Mouse (Mus musculus): Measurements from ENCODE around the gene Poldip2.

Poldip2 gene

GRCm38 (mm10) chr11:78512025-78512957 is at the start of gene Poldip2, which contains the start of gene Tmem199:
Gene Poldip2, plus strand, starts transcription at chr11:78512193.
Gene Tmem199, minus strand, starts transcription at chr11:78512172.
- DNase-seq (ENCODE audit: low spot score in 2 of 2), result peak; percentile 82 to 89

- DNase-seq (ENCODE audit: low spot score in 2 of 2), result no peak
Measured at GRCm38 (mm10) chr11:78462669-78463068, 49.3 kb upstream of the Poldip2 start.

GRCm38 (mm10) chr11:78463286-78464036 is 48.5 kb upstream of the Poldip2 start:
- DNase-seq (ENCODE audit: low spot score in 2 of 2), result no peak

- no peak for DNase-seq (ENCODE audit: low spot score in 2 of 2)
Measured at GRCm38 (mm10) chr11:78465116-78465515, 46.9 kb upstream of the Poldip2 start.

- peak; percentile 28 to 58 for DNase-seq (ENCODE audit: low spot score in 2 of 2)
Measured at GRCm38 (mm10) chr11:78465568-78466180, 46.3 kb upstream of the Poldip2 start, which contains the start of gene Slc46a1. Gene Slc46a1, plus strand, starts transcription at chr11:78465697.

- no peak for DNase-seq (ENCODE audit: low spot score in 2 of 2)
Measured at GRCm38 (mm10) chr11:78466242-78466912, 45.6 kb upstream of the Poldip2 start.

GRCm38 (mm10) chr11:78467515-78467914 is 44.5 kb upstream of the Poldip2 start:
- DNase-seq (ENCODE audit: low spot score in 2 of 2), result no peak

GRCm38 (mm10) chr11:78467932-78468331 is 44.1 kb upstream of the Poldip2 start:
- DNase-seq (ENCODE audit: low spot score in 2 of 2), result no peak

- DNase-seq (ENCODE audit: low spot score in 2 of 2), result no peak
Measured at GRCm38 (mm10) chr11:78471326-78472103, 40.5 kb upstream of the Poldip2 start.

GRCm38 (mm10) chr11:78475289-78475688 is 36.7 kb upstream of the Poldip2 start:
- no peak for DNase-seq (ENCODE audit: low spot score in 2 of 2)

- DNase-seq (ENCODE audit: low spot score in 2 of 2), result no peak
Measured at GRCm38 (mm10) chr11:78483639-78484038, 28.4 kb upstream of the Poldip2 start.

- peak; percentile 34 to 59 for DNase-seq (ENCODE audit: low spot score in 2 of 2)
Measured at GRCm38 (mm10) chr11:78488168-78488567, 23.8 kb upstream of the Poldip2 start.

- no peak for DNase-seq (ENCODE audit: low spot score in 2 of 2)
Measured at GRCm38 (mm10) chr11:78490781-78491241, 21.2 kb upstream of the Poldip2 start.

- DNase-seq (ENCODE audit: low spot score in 2 of 2), result no peak
Measured at GRCm38 (mm10) chr11:78495904-78496303, 16.1 kb upstream of the Poldip2 start.

- peak in 1 of 2 experiments; percentile 29 for DNase-seq (ENCODE audit: low spot score in 2 of 2)
Measured at GRCm38 (mm10) chr11:78497071-78497541, 14.9 kb upstream of the Poldip2 start.

GRCm38 (mm10) chr11:78497544-78498522 is 14.2 kb upstream of the Poldip2 start, which contains the start of gene Sarm1:
Gene Sarm1, minus strand, starts transcription at chr11:78497754.
- peak; percentile 97 for DNase-seq (ENCODE audit: low spot score in 2 of 2)

GRCm38 (mm10) chr11:78499004-78499403 is 13.0 kb upstream of the Poldip2 start, which contains the start of gene Vtn:
Gene Vtn, plus strand, starts transcription at chr11:78499091.
- DNase-seq (ENCODE audit: low spot score in 2 of 2), result no peak

GRCm38 (mm10) chr11:78499543-78499942 is 12.4 kb upstream of the Poldip2 start:
- DNase-seq (ENCODE audit: low spot score in 2 of 2), result no peak

- no peak for DNase-seq (ENCODE audit: low spot score in 2 of 2)
Measured at GRCm38 (mm10) chr11:78500623-78501202, 11.3 kb upstream of the Poldip2 start.

All from natural killer cell, adult 2 months (primary cell).